Mouse (Mus musculus) liver, embryonic 16.5 days (tissue): ENCODE measurements around the gene Nup93. TPM values are rescaled to one million over a fixed set of nuclear protein-coding genes. Genes with fewer than 3 reads are reported as not detected.

Experiments used
- ATAC-seq: fragments of 200-750 bp; cut with Nextera tagmentation; 2 replicates; pipeline ENCODE4 v1.8.0; 2017; ENCODE audit warnings: low read depth, mild to moderate bottlenecking, moderate number of reproducible peaks, moderate library complexity
- H3K27ac ChIP-seq: fragments of 300-500 bp; sonication (generic); 2 replicates; pipeline ENCODE4 v1.5.1; 2014; ENCODE audit warnings: mild to moderate bottlenecking, low read length
- H3K27me3 ChIP-seq: fragments of 300-500 bp; sonication (generic); 2 replicates; pipeline ENCODE4 v1.6.1; 2014; ENCODE audit warnings: low read depth, low read length, mixed read lengths; ENCODE audit not compliant: control insufficient read depth, insufficient read depth
- H3K36me3 ChIP-seq: fragments of 300-500 bp; sonication (generic); 2 replicates; pipeline ENCODE4 v1.6.1; 2014; ENCODE audit warnings: mild to moderate bottlenecking; ENCODE audit not compliant: control insufficient read depth, insufficient read depth
- H3K4me1 ChIP-seq: fragments of 300-500 bp; sonication (generic); 2 replicates; pipeline ENCODE4 v1.6.1; 2014; ENCODE audit warnings: low read depth, low read length, mixed read lengths; ENCODE audit not compliant: control insufficient read depth
- H3K4me2 ChIP-seq: fragments of 300-500 bp; sonication (generic); 2 replicates; pipeline ENCODE4 v1.6.1; 2014; ENCODE audit warnings: low read depth, low read length, mixed read lengths
- H3K4me3 ChIP-seq: fragments of 300-500 bp; sonication (generic); 2 replicates; pipeline ENCODE4 v1.5.1; 2014; ENCODE audit warnings: low read depth, mild to moderate bottlenecking, low read length
- H3K9ac ChIP-seq: fragments of 300-500 bp; sonication (generic); 2 replicates; pipeline ENCODE4 v1.6.1; 2014; ENCODE audit warnings: low read depth, low read length
- H3K9me3 ChIP-seq: fragments of 300-500 bp; sonication (generic); replicated peaks from 2 replicates; pipeline ENCODE4 v1.6.1; 2016; ENCODE audit warnings: low read length; ENCODE audit not compliant: control insufficient read depth
- WGBS: fragments of 180-500 bp; shearing (Covaris S2); extraction: QIAGEN DNeasy Blood & Tissue Kit; methylation state at CpG from one replicate; pipeline ENCODE4 v1.1.7; 2014; ENCODE audit not compliant: insufficient replicate concordance; 5-methylcytosine and 5-hydroxymethylcytosine counted together
- microRNA counts: library from miRNA; unstranded; fragments of <30 nt; microRNA quantifications from one replicate; lab custom pipeline; 2016
- microRNA-seq: library from miRNA; unstranded; fragments of <30 nt; microRNA quantifications from one replicate; pipeline ENCODE4, GENCODE M21; 2016
- polyA plus RNA-seq: library from polyadenylated mRNA; unstranded; fragments of >200 nt; fragmentation: Nextera tagmentation; extraction: Ambion mirVana; gene quantifications from 2 replicates; pipeline ENCODE4 v1.2.1, GENCODE M21; 2015

Nup93 gene
- polyA plus RNA-seq, 1 experiment from 2014 or later = 34.0 TPM

GRCm38 (mm10) chr8:94365410-94365981 lies 151.1 kb downstream of the Nup93 start:
- Histone ChIP-seq H3K4me2 (no peak overlapping the region), H3K27ac (peak overlapping the region; percentile 67), H3K9me3 (no peaks in the 10 kb centered on the region), H3K4me3 (no peak overlapping the region), H3K27me3 (no peaks in the 10 kb centered on the region), H3K4me1 (peaks cover 26% of the 10 kb centered on the region), H3K36me3 (no peaks in the 10 kb centered on the region), H3K9ac (no peak overlapping the region)
- ATAC-seq = peak; percentile 17; the same call in 1 of the 2 replicates
- 30% methylated on average over 9 of the region's 9 CpGs for WGBS

MicroRNA genes within 50 kb of the gene (microRNA counts, 519-probe panel; counts per million panel counts)
- microRNA mmu-miR-138 (lab: Ali Mortazavi, UCI) = 1,917 counts per million, percentile 23 among the panel's probes with 10 or more counts

Small RNA genes lying within 50 kb of the gene (microRNA-seq; reads per million reads assigned to microRNA genes)
- 20.2 reads per million, percentile 36 among the genes with 10 or more reads in this experiment for gene Mir138-2

Other genes starting within 250 kb of the Nup93 start
- 31.5 and 38.6 TPM in 2 replicates for gene Amfr, start 201.7 kb upstream of the Nup93 start, polyA plus RNA-seq
- 73.7 and 81.3 TPM in 2 replicates for gene Nudt21, start 177.5 kb upstream of the Nup93 start, polyA plus RNA-seq
- gene Ogfod1, start 177.4 kb upstream of the Nup93 start, polyA plus RNA-seq = 4.4 and 5.5 TPM in 2 replicates
- gene Bbs2, start 115.6 kb upstream of the Nup93 start, polyA plus RNA-seq = 3.0 and 3.2 TPM in 2 replicates
- gene Mt4, start 77.4 kb upstream of the Nup93 start, polyA plus RNA-seq = 0.27 and 0.67 TPM in 2 replicates
- gene Mt3, start 62.0 kb upstream of the Nup93 start, polyA plus RNA-seq = 0.18 and 0.19 TPM in 2 replicates
- 1,547 and 1,681 TPM in 2 replicates for gene Mt2, start 41.9 kb upstream of the Nup93 start, polyA plus RNA-seq
- gene Mt1, start 35.5 kb upstream of the Nup93 start, polyA plus RNA-seq = 6,330 and 6,428 TPM in 2 replicates
- 0.20 and 0.46 TPM in 2 replicates for gene Slc12a3, start 114.6 kb downstream of the Nup93 start, polyA plus RNA-seq
- 197 and 219 TPM in 2 replicates for gene Herpud1, start 171.9 kb downstream of the Nup93 start, polyA plus RNA-seq
- 0.19 and 0.47 TPM in 2 replicates for gene Nlrc5, start 219.8 kb downstream of the Nup93 start, polyA plus RNA-seq